Mouse (Mus musculus) heart, adult 18-20 months (tissue): Measurements from ENCODE around the gene Poc1a. TPM values are rescaled to one million over a fixed set of nuclear protein-coding genes. Genes with fewer than 3 reads are reported as not detected.

Experiments used
- DNase-seq, 2 experiments: peaks; one replicate each; pipeline ENCODE4 v3.0.0; 2021 to 2022; ENCODE audit warnings: mixed read lengths in 1 of 2
- long read RNA-seq, 2 experiments: library from polyadenylated mRNA; stranded (forward); transcript quantifications; one replicate each; pipeline ENCODE4 v2.0.0; 2021
- total RNA-seq, 2 experiments: library from RNA; stranded (reverse); gene quantifications; 2 replicates each; pipeline ENCODE4 v1.2.3; 2021

Gene Poc1a
- 1 to 10 TPM; 4.0 to 4.2 TPM for total RNA-seq
- long read RNA-seq, experiment 1, partial matches to known transcripts: 0 of 3 reads
- long read RNA-seq, experiment 1, other reads (novel, unspliced or antisense): 2 of 3 reads
- long read RNA-seq, experiment 2, partial matches to known transcripts: 0 of 2 reads
- long read RNA-seq, experiment 2, other reads (novel, unspliced or antisense): 1 of 2 reads

DNA sequence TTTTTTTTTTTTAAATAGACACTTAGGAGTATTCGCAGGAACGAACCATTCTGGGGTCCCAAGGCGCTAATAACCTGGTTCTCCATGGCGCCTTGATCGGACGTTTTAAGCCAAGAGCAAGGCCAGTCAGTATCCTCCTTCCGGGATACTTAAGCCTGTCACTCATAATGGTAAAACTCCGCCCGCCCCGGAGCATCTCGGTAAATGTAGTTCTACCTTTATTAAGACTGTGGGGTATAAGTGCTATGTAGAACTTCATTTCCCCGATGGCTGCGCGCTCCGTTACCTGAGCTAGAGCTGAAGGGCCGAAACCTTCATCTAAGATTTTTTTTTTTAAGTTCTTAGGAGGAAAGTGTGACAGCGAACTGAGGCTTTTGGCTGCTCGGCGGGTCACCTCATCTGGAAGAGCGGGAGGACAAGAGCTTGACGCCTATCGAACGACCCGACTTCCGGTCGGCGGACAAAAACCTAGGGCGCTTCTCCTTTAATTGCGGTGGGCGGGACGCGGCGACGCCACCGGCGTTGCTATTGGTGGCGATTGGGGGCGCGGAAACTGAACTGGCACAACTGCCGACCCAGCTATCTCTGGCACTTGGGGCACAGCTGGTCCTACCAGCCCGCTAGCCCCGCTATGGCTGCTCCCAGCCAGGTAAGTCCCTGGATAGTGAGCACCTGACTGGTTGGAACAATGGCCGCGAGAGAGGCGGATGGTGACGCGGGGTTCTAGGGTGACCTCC lies at the start of gene Poc1a:
Poc1a (plus strand) TSS at position 254 of the 737 bp plus-strand sequence.
- DNase-seq: peak; percentile 96 to 98

DNA sequence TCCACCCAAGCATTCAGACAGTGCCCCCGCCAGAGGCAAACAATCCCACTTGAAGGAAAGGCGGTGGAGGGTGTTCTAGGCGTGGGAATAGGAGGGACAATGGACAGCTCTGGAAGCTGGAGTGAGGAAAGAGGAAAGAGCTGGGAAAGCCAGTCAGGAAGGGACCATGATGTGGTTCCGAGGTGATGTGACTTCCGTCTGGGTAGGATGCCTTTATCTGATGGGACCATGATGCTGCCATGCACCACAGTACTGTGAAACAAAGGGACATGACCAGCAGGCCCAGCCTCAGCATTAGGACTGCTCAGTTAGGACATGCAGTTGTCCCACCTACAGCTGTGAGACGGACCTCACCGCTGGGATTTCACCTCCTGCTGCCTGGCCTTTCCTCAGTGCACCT lies 49.6 kb upstream of the Poc1a start:
- no peak for DNase-seq

DNA sequence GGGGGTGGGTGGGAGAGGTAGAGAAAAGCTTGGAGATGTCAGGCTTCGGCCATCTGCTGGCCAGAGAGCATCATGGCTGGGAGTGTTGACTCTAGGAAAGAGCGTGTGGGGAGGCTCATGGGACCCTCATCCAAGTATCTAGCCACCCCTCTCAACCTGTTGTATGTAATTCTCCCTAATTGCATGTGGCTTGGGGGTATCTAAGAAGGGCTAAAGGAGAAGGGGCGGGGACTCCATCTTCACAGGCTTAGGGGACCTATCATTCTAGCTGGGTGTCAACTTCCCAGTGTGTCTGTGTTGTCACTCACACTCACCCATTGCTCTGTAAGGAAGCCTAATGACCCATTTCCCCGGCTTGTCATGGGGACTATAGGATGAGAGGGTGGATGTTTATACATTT lies 49.0 kb upstream of the Poc1a start:
- no peak for DNase-seq

DNA sequence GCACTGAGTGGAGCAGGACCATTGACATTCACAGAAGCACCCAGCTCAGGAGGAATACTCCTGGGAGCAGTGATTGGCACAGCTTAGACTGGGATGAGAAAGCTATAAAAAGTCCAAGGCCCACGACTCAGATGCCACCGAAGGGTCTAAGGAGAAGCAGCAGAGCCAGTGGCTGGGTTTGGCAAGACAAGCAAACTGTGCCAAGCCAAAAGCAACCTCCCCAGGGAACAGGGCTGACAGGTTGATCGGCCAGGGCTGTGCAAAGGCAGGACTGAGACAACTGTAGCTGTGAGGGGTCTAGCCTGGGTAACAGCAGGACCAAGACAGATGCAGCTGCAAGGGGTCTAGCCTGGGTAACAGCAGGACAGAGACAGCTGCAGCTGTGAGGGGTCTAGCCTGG lies 47.9 kb upstream of the Poc1a start:
- no peak for DNase-seq

DNA sequence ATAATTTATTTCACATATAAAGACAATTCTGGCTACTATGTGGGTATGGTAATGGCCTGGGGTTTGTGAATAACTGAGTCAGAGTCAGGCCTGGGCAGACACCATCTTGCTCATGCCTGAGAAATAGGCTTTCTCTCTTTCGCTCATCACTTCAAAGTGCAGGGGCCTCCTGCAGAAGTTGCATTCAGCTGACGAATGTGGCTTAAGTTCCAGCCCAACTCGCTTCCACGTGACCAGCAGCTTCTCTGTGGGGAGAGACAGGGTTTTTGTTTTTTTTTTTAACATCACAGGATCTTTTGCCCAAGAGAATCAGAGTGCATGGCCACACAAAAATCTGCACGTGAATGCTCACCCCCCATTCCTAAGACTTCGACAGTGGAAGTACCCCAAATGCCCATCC lies 46.9 kb upstream of the Poc1a start:
- no peak for DNase-seq

DNA sequence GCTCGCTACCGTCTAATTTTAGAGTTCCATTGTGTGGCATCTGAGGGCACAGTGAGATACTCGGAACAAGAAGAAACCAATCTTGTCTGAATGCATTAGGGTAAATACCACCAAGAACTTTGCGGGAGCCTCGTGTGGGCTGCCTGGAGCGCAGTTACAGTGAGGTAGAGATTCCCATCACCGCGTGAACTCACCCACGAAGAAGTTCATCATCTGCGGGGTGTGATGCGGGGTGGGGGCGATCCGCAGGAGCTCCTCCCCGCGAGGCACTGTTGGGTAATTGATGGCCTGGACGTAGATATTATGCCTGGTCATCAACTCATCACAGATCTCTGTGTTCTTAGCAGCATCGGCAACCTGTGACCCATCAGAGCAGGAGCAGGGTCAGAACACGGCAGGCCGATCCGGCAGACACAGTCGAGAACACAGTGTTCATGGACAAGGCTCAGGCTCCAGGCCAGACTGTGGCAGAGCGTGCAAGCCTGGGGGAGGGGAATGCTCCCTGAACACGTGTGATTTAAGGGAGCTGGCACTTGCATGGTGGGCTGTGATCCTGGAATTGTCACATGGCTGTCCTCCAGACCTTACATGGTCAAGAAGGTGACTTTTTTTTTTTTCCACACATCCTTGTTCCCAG lies 45.5 kb upstream of the Poc1a start:
- DNase-seq: peak; percentile 75 to 85

DNA sequence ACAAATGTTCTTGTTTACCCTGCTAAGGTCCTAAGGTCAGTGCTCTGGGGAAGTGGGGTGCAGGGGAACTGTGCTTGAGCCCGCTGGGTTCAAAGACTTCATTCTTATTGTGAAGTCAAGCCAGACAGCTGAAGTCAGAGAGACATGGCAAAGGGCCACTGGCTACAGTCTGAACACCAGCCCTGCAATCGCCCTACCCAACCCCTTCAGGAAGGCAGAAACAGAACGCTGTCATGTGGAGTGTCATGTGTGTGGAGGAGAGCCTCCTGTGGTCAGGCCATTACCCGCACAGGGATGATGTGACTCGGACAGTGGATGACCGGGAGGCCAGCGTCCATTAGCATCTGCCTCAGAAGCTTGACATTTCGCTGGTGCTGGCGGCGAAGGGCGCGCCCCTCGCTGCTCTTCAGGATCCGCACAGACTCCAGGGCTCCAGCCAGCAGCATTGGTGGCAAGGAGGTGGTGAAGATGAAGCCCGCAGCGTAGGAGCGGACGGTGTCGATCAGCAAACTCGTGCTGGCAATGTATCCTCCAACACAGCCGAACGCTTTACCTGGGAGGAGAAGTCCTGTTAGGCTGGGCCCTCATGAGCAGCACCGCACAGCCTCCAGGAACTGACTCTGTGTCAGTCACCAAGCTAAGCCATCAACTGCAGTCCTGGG lies 44.6 kb upstream of the Poc1a start:
- peak; percentile 30 to 49 for DNase-seq

DNA sequence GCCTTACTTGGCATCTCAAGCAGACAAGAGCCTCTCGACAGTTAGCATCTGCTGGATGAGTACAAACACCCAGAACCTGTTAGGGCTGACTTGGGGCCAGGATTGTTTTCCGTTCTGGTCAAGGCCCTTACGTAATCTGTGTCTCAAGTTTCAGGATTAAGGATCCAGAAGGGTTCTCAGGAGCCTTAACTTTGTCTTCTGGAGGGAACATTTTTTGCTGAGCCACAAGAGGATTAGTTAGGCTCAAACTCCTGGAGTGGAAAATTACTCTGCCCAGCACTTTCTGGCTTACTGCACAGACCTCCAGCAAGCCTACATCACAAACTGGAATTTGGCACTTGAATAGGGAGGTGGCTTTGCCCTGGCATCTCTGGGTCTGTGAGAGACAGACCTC lies 44.0 kb upstream of the Poc1a start:
- DNase-seq: peak; percentile 39 to 49

DNA sequence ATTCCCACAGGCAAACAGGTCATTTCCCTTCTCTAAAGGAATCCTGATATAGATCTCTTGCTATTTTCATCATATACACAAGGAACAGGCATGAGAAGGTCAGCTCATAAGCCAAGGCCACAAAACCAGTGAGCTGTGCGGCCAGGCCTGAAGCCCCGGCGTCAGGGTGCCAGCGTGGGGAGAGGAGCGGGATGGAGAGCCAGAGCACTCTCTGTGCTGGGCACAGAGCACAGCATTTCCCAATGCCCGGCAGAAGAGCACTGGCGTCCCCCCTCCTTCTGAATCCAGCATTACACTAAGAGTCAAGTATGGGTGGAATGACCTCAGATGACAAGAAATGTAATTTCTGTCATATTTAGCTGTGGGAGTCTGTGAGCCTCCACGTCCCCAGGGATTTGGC lies 43.5 kb upstream of the Poc1a start:
- DNase-seq: no peak

DNA sequence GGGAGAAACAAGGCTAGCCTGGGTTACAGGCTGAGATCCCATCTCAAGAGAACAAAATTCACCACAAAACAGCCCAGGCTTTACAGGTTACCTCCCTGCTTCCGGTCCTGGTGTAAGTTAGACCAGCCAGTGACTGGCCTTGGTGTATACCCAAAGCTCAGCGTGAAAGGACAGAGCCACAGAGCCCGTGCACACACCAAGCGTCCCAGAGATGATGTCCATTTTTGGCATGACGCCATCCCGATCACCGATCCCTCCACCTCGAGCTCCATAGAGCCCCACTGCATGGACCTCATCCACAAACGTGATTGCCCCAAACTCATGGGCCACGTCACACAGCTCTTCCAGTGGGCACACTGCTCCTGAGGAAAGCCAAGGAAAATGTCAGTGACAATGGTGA lies 43.0 kb upstream of the Poc1a start:
- DNase-seq: peak in 1 of 2 experiments; percentile 9

DNA sequence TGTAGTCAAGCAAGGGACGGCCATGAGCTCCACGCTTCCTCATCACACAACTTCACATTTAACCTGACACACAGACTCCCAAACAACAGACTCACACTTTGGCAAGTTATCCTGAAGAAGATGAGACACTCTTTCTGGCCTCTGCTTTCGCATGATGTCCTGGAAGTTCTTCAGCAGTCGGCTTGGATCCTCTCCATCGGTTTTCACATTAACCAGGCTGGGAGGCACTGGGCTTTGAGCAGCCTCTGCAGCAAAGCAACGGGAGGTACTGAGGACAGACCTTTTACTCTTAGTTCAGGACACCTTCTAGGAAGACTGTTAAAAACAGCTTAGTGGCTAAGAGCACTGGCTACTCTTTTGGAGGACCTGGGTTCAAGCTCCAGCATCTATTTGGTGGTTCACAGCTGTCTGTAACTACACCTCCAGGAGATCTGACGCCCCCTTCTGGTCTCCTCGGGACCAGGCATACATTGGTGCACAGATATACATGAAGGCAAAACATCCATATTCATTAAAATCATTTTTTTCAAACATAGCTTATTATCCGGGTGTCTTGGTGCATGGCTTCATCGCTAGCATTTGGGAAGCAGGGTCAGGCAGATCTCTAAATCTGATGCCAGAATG lies 39.2 kb upstream of the Poc1a start:
- no peak for DNase-seq

DNA sequence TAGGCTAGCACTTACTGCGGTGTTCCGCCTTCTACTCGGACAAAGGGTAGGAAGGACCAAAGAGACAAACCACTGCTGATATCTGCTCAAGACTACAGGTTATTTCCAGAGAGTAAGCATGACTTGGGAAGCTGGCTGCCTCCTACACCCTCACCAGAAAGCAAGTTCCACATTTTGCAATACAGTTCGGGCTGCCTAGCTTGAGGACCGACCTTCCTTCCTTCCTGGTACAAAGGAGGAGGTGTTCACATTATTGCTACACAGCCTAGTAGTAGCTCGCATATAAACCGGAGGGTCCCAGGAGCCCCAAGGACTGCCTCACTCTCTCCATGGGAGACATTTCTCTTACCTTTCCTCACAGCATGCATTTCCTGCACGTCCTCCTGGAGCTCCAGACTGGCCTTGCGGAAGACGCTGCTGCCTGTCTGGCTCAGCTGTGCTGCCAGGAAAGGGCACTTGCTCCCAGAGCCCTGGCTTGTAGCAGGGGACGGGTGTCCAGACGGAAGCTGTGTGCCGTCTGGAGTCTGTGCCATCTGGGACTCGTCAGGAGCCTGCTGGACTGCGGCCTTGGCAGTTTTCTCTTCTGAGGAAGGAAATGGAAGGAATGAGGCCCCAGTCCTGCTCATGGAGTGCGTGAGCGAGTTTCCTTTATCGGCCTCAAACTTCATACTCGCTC lies 37.9 kb upstream of the Poc1a start:
- peak; percentile 53 to 73 for DNase-seq

DNA sequence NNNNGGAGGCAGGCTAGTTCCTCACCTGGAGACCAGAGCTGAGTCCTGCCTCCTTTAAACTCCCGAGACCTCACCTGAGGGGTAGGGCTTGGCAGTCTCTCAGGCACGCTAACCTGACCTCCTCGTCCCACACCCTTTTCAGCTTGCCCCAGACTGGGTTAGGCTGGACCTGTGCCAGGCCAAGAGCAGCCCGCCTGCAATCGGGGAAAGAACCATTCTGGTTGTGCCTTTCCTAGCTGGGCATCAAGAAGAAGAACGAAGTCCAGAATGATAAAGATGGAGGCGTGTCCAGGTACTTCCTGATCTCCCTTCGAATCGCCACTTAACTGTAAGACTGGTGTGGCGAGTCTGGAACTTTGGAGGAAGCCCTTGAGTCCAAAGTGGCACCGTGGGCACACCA lies 31.3 kb upstream of the Poc1a start:
- no peak for DNase-seq

DNA sequence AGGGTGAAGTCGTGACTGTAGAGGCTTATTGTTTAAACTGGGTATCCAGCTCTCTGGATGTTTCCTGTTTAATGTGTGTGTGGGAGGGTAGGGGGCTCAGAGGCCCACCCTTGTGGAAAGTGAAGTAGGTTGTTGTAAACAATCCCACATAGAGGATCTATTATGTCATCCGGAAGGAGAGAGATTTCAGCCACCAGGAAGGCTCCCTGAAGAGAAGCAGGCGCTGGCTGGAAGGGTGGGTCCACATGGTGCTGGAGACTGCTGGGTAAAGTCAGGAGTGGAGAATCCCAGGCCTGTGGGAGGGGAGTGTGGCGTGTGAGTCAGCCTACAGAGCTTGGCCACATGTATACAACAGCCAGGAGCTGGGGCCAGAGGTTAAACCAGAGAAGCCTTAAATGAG lies 30.6 kb upstream of the Poc1a start:
- DNase-seq: peak; percentile 36 to 44

DNA sequence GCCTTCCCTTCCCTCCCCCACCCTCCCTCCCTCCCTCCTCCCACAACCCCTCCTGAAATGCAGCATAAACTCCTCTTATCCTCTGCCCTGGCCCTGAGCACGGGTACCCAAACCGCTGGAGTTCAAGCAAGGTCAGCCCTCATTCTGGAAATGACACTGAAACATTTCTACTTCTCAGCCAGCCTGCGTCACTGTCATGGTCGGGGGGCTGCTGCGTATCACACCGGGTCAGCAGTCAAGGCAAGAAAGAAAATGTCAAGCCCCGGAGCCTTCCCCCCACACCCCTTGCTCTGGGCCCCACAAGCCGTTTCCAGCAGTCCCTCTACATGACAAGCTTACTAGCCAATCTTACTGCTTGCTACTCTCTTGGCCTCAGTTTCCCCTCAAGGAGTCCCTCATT lies 29.8 kb upstream of the Poc1a start:
- no peak for DNase-seq

DNA sequence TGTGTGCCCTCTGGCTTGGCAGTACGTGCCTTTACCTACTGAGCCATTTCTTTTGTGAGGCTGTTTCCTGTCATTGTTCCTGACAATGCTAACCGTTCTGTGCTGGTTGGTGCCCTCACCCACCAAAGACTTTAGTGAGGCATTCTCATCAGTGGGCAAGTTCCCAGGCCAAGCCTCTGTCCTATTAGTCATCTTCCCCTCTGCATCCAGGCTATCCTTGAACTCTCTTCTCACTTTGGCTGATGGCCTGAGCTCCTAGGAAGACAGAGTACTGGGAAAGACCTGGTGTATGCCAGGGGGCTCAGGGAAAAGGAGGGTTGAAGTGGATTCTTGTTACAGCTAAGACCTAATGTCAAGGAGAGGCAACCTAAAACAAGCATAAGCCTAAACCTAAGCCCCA lies 26.9 kb upstream of the Poc1a start:
- DNase-seq: no peak

DNA sequence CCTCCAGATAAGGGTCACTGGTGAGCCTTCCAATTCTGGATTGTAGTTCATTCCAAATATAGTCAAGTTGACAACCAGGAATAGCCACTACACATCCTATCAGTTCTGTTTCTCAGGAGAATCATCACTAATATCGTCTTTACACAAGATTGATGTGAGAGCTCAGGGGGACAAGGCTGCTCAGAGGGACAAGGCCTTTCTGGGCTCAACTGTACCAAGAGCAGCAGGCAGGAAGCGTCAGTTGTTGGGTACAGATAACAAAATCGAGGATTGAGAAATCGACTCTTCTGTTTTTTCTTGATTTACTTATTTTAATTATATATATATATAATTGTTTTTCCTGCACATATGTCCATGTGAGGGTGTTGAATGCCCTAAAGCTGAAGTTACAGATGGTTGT lies 22.4 kb upstream of the Poc1a start:
- DNase-seq: no peak

DNA sequence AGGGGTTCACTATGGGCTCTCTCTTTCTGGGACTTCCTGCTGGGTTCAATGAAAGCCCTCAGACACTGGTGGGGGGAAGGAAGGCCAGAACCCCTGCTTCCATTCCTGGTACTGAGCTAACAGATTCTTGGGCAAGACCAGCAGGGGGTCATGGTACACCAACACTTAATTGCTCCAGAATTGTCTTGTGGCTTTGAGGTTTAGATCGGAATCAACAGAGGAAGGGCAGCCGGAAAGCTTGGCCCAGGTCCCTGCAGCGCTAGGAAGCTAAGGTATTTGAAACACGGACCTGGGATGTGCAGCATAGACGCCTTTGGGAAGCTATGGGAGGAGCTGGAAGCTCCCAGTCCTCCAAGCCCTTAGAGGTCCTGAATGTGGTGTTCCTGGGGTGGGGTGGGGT lies 21.9 kb upstream of the Poc1a start:
- no peak for DNase-seq

DNA sequence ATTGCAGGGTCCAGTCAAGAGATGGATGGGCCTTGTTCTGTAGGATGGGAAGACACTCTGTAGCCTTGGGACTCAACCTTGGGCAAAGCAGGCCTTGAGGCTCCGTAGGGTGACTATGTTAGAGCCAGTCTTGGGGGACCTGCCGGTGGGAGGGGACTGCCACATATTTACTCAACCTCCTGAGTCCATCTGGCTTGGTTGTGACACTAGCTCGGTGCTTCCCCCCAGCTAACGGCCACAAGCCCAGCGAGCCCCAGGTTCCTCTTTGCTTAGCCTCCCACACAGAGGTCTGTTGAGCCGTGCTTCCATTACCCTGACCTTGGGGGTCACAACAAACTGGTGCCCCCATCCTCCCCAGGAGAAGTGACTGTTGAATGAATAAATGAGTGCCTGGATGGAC lies 19.8 kb upstream of the Poc1a start:
- DNase-seq: no peak

DNA sequence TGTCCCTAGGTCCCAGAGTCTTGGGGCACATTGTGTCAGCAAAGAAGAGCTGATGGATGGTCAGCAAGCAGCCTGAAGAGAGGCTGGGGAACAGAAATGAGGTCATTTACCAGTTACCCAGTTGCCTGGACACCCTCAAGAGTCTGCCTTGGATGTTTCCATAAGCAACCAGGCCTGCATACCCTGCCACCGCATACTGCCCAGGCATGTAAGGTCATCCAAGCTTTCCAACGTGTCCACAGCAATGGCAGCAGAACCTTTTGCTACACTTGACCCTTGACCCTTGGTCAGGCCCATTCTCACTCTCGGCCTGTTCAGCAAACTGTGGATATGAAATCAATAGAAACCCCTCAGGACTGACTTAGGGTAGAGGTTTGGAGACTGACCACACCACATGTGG lies 19.4 kb upstream of the Poc1a start:
- DNase-seq: no peak

DNA sequence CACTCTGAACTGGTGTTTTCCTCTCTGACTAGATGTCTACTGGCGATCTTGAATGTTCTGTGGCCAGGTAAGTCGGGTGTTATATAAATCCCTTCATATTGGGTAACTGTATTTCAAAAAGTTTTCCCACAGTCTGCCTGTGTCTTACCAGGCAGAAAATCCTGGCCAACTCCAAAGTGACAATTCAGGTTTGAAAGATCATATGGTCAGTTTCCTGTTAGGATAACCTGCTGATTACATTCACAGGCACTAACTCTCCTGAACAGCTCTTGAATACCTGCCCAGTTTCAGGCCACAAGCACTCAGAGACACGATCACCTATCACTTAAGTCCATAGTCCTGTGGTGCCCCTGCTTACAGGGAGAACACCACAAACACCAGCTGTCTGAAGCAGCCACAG lies 18.8 kb upstream of the Poc1a start:
- DNase-seq: no peak

DNA sequence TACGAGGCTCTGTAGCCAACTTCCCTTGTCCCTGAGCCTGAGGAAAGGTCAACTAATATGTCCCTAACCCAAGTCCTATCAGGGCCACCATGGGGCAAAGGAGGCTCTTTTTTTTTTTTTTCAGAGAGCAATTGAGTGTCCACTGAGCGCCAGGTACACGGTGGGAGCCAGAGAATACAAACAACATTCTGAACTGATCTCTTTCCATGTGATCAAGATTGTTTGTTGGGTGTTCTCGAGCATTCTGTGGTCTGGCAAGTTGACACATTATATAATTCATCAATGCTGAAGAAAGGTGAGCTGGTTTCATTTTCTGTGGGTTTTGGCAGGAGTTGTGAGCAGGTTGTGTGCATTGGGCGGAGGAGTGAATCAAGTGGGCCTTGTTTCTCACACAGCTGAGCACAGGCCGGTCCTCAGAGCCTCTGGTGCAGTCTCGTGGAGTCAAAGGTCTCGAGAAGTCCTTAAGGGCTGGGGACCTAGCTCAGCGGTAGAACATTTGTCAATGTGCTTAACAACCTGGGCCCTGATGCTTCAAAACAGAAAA lies 17.4 kb upstream of the Poc1a start:
- DNase-seq: no peak
